Mouse (Mus musculus) bone marrow macrophage, adult 2 months (primary cell): ENCODE measurements around the gene Tead1.

Experiments used
- CTCF ChIP-seq: IDR thresholded peaks from 2 replicates; pipeline ENCODE4 v1.5.1; 2012; ENCODE audit warnings: low read depth, mild to moderate bottlenecking, low read length, moderate library complexity
- POLR2A ChIP-seq: IDR thresholded peaks from 2 replicates; pipeline ENCODE4 v1.6.1; 2012; ENCODE audit warnings: mild to moderate bottlenecking, low read depth, low read length, borderline replicate concordance

- no peak for TF ChIP-seq CTCF
- no peak for TF ChIP-seq POLR2A
Measured at GRCm38 (mm10) chr7:112831446-112831845, 152.3 kb downstream of the Tead1 start.
